Mouse (Mus musculus): Measurements from ENCODE around the gene Ppp1r10.

GRCm38 (mm10) chr17:35969418-35970389 lies 53.5 kb downstream of the Ppp1r10 start, which contains the start of gene Abcf1:
- TF ChIP-seq CTCF (IDR thresholded peaks at IDR 0.05; ENCODE audit: low read depth) (no peak), EP300 (IDR thresholded peaks at IDR 0.05; ENCODE audit: low read depth) (0 out of 2 replicates have a peak, but pooled peaks have one; percentile 15)

Measured in heart, postnatal 0 days (tissue).